Mouse (Mus musculus): ENCODE data around the gene Tbl2. TPM values are rescaled to one million over a fixed set of nuclear protein-coding genes. Genes with fewer than 3 reads are reported as not detected.

The Tbl2 gene
- polyA plus RNA-seq, 1 experiment from 2014 or later = 11.1 TPM

DNA sequence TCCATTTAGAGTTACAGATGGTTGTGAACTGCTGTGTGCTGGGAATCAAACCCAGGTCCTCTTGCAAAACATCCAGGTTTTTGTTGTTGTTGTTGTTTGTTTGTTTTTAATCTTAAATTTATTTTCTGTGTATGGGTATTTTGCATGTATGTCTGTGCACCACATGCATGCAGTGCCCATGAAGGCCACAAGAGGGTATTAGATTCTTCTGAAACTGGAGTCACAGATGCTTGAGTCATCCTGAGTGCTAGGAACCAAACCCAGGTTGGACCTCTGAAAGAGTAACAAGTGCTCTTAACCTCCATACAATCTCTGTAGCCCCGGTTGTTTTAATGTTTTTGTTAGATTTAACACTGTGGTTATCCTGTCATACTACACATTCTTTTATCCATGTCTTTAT lies 58.7 kb downstream of the Tbl2 start:
- H3K9ac ChIP-seq (ENCODE audit: low read depth, low read length) = no peak overlapping the region
- H3K36me3 ChIP-seq (ENCODE audit: control insufficient read depth, insufficient read depth) = peaks cover 78% of the 10 kb centered on the region
- 83% methylated on average over 1 of the region's 1 CpGs for WGBS (ENCODE audit: insufficient replicate concordance)

More for the DNA sequence above, 58.7 kb downstream of the Tbl2 start:
- H3K9me3 ChIP-seq (replicated peaks; ENCODE audit: control insufficient read depth, low read length) = no peaks in the 10 kb centered on the region
- no peaks in the 10 kb centered on the region for H3K4me1 ChIP-seq (ENCODE audit: control insufficient read depth, low read depth, low read length)
- H3K27me3 ChIP-seq (ENCODE audit: control insufficient read depth, insufficient read depth, low read depth, low read length) = no peaks in the 10 kb centered on the region
- ATAC-seq (ENCODE audit: low read depth) = no peak
- H3K4me3 ChIP-seq (ENCODE audit: low read depth, low read length) = no peak overlapping the region
- no peak overlapping the region for H3K4me2 ChIP-seq (ENCODE audit: low read depth, low read length)
- no peak overlapping the region for H3K27ac ChIP-seq (ENCODE audit: low read length)

Small RNAs within 50 kb of the gene (microRNA-seq; reads per million reads assigned to microRNA genes)
- not detected for gene Gm25315

Other genes with a start within 250 kb of the Tbl2 start
- 0.09 and 0.12 TPM in 2 replicates for gene Tmem270, start 242.9 kb upstream of the Tbl2 start, polyA plus RNA-seq (2015; fragmentation: Nextera tagmentation; extraction: Ambion mirVana)
- gene Cldn13, start 234.1 kb upstream of the Tbl2 start, polyA plus RNA-seq (2015; fragmentation: Nextera tagmentation; extraction: Ambion mirVana) = 258 and 277 TPM in 2 replicates
- gene Mettl27, start 217.3 kb upstream of the Tbl2 start, polyA plus RNA-seq (2015; fragmentation: Nextera tagmentation; extraction: Ambion mirVana) = 20.8 and 25.3 TPM in 2 replicates
- 0.28 and 0.71 TPM in 2 replicates for gene Cldn4, start 202.7 kb upstream of the Tbl2 start, polyA plus RNA-seq (2015; fragmentation: Nextera tagmentation; extraction: Ambion mirVana)
- gene Cldn3, start 163.4 kb upstream of the Tbl2 start, polyA plus RNA-seq (2015; fragmentation: Nextera tagmentation; extraction: Ambion mirVana) = 2.6 and 4.7 TPM in 2 replicates
- 26.2 and 26.6 TPM in 2 replicates for gene Abhd11, start 140.5 kb upstream of the Tbl2 start, polyA plus RNA-seq (2015; fragmentation: Nextera tagmentation; extraction: Ambion mirVana)
- 0.71 and 1.1 TPM in 2 replicates for gene Stx1a, start 126.2 kb upstream of the Tbl2 start, polyA plus RNA-seq (2015; fragmentation: Nextera tagmentation; extraction: Ambion mirVana)
- 14.0 and 15.2 TPM in 2 replicates for gene Dnajc30, start 85.5 kb upstream of the Tbl2 start, polyA plus RNA-seq (2015; fragmentation: Nextera tagmentation; extraction: Ambion mirVana)
- 43.0 and 46.5 TPM in 2 replicates for gene Bud23, start 84.7 kb upstream of the Tbl2 start, polyA plus RNA-seq (2015; fragmentation: Nextera tagmentation; extraction: Ambion mirVana)
- gene Vps37d, start 71.4 kb upstream of the Tbl2 start, polyA plus RNA-seq (2015; fragmentation: Nextera tagmentation; extraction: Ambion mirVana) = 0.09 and 0.25 TPM in 2 replicates
- gene Mlxipl, start 59.8 kb upstream of the Tbl2 start, polyA plus RNA-seq (2015; fragmentation: Nextera tagmentation; extraction: Ambion mirVana) = 9.6 and 14.1 TPM in 2 replicates
- 24.8 and 25.8 TPM in 2 replicates for gene Bcl7b, start 18.6 kb downstream of the Tbl2 start, polyA plus RNA-seq (2015; fragmentation: Nextera tagmentation; extraction: Ambion mirVana)
- gene Baz1b, start 37.6 kb downstream of the Tbl2 start, polyA plus RNA-seq (2015; fragmentation: Nextera tagmentation; extraction: Ambion mirVana) = 14.3 and 15.5 TPM in 2 replicates
- gene Fzd9, start 101.6 kb downstream of the Tbl2 start, polyA plus RNA-seq (2015; fragmentation: Nextera tagmentation; extraction: Ambion mirVana) = 0.14 and 0.34 TPM in 2 replicates
- gene Fkbp6, start 200.4 kb downstream of the Tbl2 start, polyA plus RNA-seq (2015; fragmentation: Nextera tagmentation; extraction: Ambion mirVana) = not detected in 2 replicates
- gene Trim50, start 203.6 kb downstream of the Tbl2 start, polyA plus RNA-seq (2015; fragmentation: Nextera tagmentation; extraction: Ambion mirVana) = not detected in 2 replicates
- 12.1 and 14.4 TPM in 2 replicates for gene Nsun5, start 220.3 kb downstream of the Tbl2 start, polyA plus RNA-seq (2015; fragmentation: Nextera tagmentation; extraction: Ambion mirVana)
- 4.5 and 5.0 TPM in 2 replicates for gene Pom121, start 244.9 kb downstream of the Tbl2 start, polyA plus RNA-seq (2015; fragmentation: Nextera tagmentation; extraction: Ambion mirVana)